Mouse (Mus musculus) liver, embryonic 12.5 days (tissue): ENCODE data around the gene Abt1. TPM values are rescaled to one million over a fixed set of nuclear protein-coding genes. Genes with fewer than 3 reads are reported as not detected.
"Not testable (repeated sequence)": the region's sequence is repeated elsewhere in the genome, so short reads cannot be mapped to it uniquely, and the experiment has no call there.

Source experiments
- ATAC-seq: fragments of 200-750 bp; cut with Nextera tagmentation; 2 replicates; pipeline ENCODE4 v1.8.0; 2017; ENCODE audit warnings: moderate number of reproducible peaks, mild to moderate bottlenecking, moderate library complexity
- H3K27ac ChIP-seq: fragments of 300-500 bp; sonication (generic); 2 replicates; pipeline ENCODE4 v1.5.1; 2016; ENCODE audit warnings: mild to moderate bottlenecking
- H3K27me3 ChIP-seq: fragments of 300-500 bp; sonication (generic); replicated peaks from 2 replicates; pipeline ENCODE4 v1.6.1; 2016; ENCODE audit warnings: mild to moderate bottlenecking, moderate library complexity
- H3K36me3 ChIP-seq: fragments of 300-500 bp; sonication (generic); 2 replicates; pipeline ENCODE4 v1.6.1; 2016; ENCODE audit warnings: mild to moderate bottlenecking, moderate library complexity
- H3K4me1 ChIP-seq: fragments of 300-500 bp; sonication (generic); 2 replicates; pipeline ENCODE4 v1.6.1; 2016
- H3K4me2 ChIP-seq: fragments of 300-500 bp; sonication (generic); 2 replicates; pipeline ENCODE4 v1.6.1; 2016; ENCODE audit warnings: mild to moderate bottlenecking, moderate library complexity
- H3K4me3 ChIP-seq: fragments of 300-500 bp; sonication (generic); 2 replicates; pipeline ENCODE4 v1.5.1; 2016; ENCODE audit warnings: mild to moderate bottlenecking, moderate library complexity
- H3K9ac ChIP-seq: fragments of 300-500 bp; sonication (generic); 2 replicates; pipeline ENCODE4 v1.6.1; 2016; ENCODE audit warnings: mild to moderate bottlenecking, moderate library complexity
- H3K9me3 ChIP-seq: fragments of 300-500 bp; sonication (generic); replicated peaks from 2 replicates; pipeline ENCODE4 v1.6.1; 2016; ENCODE audit warnings: mild to moderate bottlenecking, moderate library complexity
- WGBS: fragments of 180-500 bp; shearing (Covaris S2); methylation state at CpG from one replicate; pipeline ENCODE4 v1.1.7; 2016; ENCODE audit not compliant: insufficient replicate concordance; 5-methylcytosine and 5-hydroxymethylcytosine counted together
- polyA plus RNA-seq: library from polyadenylated mRNA; unstranded; fragments of >200 nt; fragmentation: Nextera tagmentation; extraction: Ambion mirVana; gene quantifications from 2 replicates; pipeline ENCODE4 v1.2.1, GENCODE M21; 2016

The Abt1 gene
- polyA plus RNA-seq, 1 experiment from 2014 or later, result 9.6 TPM

GRCm38 (mm10) chr13:23411311-23412210 is 12.1 kb downstream of the Abt1 start:
- H3K9ac ChIP-seq, result peak overlapping the region; percentile 62

DNA sequence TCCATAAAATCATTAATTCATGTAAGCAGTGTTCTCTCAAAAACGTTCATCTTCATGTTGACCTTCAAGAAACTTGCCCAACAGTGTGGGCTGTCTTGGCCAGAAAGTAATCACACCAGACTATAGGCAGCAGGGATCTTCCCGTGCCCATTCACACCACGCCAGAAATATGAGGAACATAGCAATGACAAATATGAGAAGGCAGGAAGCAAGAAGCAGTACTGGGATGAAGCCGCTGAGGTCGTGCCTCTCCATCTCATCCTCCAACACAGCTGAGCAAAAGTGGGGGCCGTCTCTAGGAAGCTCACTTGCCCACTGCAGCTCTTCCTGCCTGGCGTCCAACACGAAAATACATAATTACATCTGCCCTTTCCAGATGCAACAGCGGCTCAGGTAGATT is 13.0 kb downstream of the Abt1 start:
- Histone ChIP-seq H3K27ac (no peak overlapping the region), H3K9ac (no peak overlapping the region), H3K36me3 (no peaks in the 10 kb centered on the region), H3K27me3 (peaks cover 16% of the 10 kb centered on the region), H3K4me3 (no peak overlapping the region), H3K9me3 (no peaks in the 10 kb centered on the region), H3K4me1 (peaks cover 28% of the 10 kb centered on the region), H3K4me2 (no peak overlapping the region)
- ATAC-seq, result no peak
- WGBS, result 58% methylated on average over 9 of the region's 9 CpGs

More at GRCm38 (mm10) chr13:23411311-23412210, 12.1 kb downstream of the Abt1 start:
- peaks cover 16% of the 10 kb centered on the region for H3K27me3 ChIP-seq
- H3K4me3 ChIP-seq, result peak overlapping the region; percentile 62
- H3K36me3 ChIP-seq, result no peaks in the 10 kb centered on the region
- H3K27ac ChIP-seq, result no peak overlapping the region
- H3K9me3 ChIP-seq, result no peaks in the 10 kb centered on the region
- H3K4me1 ChIP-seq, result peaks cover 28% of the 10 kb centered on the region
- WGBS, result 4% methylated on average over 29 of the region's 29 CpGs
- H3K4me2 ChIP-seq, result peak overlapping the region; percentile 78
- peak; percentile 59 for ATAC-seq

GRCm38 (mm10) chr13:23402626-23403025 is 21.0 kb downstream of the Abt1 start:
- Histone ChIP-seq H3K36me3 (no peaks in the 10 kb centered on the region), H3K4me2 (peak overlapping the region; percentile 94), H3K9ac (peak overlapping the region; percentile 69), H3K27ac (no peak overlapping the region), H3K9me3 (no peaks in the 10 kb centered on the region), H3K4me3 (peak overlapping the region; percentile 64), H3K4me1 (peaks cover 23% of the 10 kb centered on the region), H3K27me3 (peaks cover 12% of the 10 kb centered on the region)
- 0 out of 2 replicates have a peak, but pooled peaks have one; percentile 42 for ATAC-seq
- 3% methylated on average over 2 of the region's 2 CpGs for WGBS

- Histone ChIP-seq H3K27ac (peak overlapping the region; percentile 54), H3K4me2 (peak overlapping the region; percentile 94), H3K9me3 (no peaks in the 10 kb centered on the region), H3K27me3 (peaks cover 19% of the 10 kb centered on the region), H3K36me3 (no peaks in the 10 kb centered on the region), H3K4me1 (peaks cover 23% of the 10 kb centered on the region), H3K9ac (peak overlapping the region; percentile 69), H3K4me3 (peak overlapping the region; percentile 64)
- ATAC-seq, result peak; percentile 70
- 1% methylated on average over 19 of the region's 19 CpGs for WGBS
These were observed 21.8 kb downstream of the Abt1 start for GRCm38 (mm10) chr13:23401683-23402527.

GRCm38 (mm10) chr13:23400771-23401682 is 22.6 kb downstream of the Abt1 start:
- Histone ChIP-seq H3K4me2 (peak overlapping the region; percentile 94), H3K4me1 (peaks cover 23% of the 10 kb centered on the region), H3K36me3 (no peaks in the 10 kb centered on the region), H3K9me3 (no peaks in the 10 kb centered on the region), H3K4me3 (peak overlapping the region; percentile 64), H3K27me3 (peaks cover 25% of the 10 kb centered on the region), H3K9ac (peak overlapping the region; percentile 44; the same call in 1 of the 2 replicates), H3K27ac (no peak overlapping the region)
- 2% methylated on average over 24 of the region's 24 CpGs for WGBS
- peak; percentile 53; the same call in 1 of the 2 replicates for ATAC-seq

DNA sequence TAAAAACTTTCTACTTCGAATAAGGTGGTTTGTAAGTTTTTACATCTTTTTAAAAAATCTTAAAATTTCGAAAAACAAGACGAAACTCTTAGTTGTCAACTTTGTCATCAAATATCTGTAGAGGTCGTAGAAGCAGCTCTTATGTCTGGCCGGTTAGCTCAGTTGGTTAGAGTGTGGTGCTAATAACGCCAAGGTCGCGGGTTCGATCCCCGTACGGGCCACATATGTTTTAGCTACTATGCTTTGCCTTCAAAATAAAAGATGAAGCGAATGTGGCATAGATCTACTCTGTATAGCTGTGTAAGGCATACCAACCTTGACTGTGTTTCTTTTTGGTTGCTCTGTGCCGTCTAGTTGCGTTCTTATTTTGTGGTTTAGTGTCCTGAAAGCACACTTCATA is 26.8 kb downstream of the Abt1 start:
- peaks cover 54% of the 10 kb centered on the region for H3K27me3 ChIP-seq

GRCm38 (mm10) chr13:23396246-23396703 is 27.4 kb downstream of the Abt1 start:
- peaks cover 54% of the 10 kb centered on the region for H3K27me3 ChIP-seq
- H3K4me2 ChIP-seq, result peak overlapping the region; percentile 80
- ATAC-seq, result peak; percentile 31; the same call in 1 of the 2 replicates
- H3K4me1 ChIP-seq, result peaks cover 8% of the 10 kb centered on the region; the same call in 1 of the 2 replicates
- no peaks in the 10 kb centered on the region for H3K9me3 ChIP-seq
- H3K9ac ChIP-seq, result peak overlapping the region; percentile 49
- WGBS, result under 1% methylated on average over 31 of the region's 31 CpGs
- no peaks in the 10 kb centered on the region for H3K36me3 ChIP-seq
- no peak overlapping the region for H3K27ac ChIP-seq
- H3K4me3 ChIP-seq, result peak overlapping the region; percentile 61

More for the DNA sequence above, 26.8 kb downstream of the Abt1 start:
- peak overlapping the region; percentile 61 for H3K4me3 ChIP-seq
- peaks cover 14% of the 10 kb centered on the region for H3K4me1 ChIP-seq
- H3K9me3 ChIP-seq, H3K27ac ChIP-seq, H3K36me3 ChIP-seq, H3K9ac ChIP-seq: not testable (repeated sequence)
- H3K4me2 ChIP-seq, result peak overlapping the region; percentile 80
- 3% methylated on average over 14 of the region's 14 CpGs for WGBS
- ATAC-seq, result peak; percentile 63; the same call in 1 of the 2 replicates

DNA sequence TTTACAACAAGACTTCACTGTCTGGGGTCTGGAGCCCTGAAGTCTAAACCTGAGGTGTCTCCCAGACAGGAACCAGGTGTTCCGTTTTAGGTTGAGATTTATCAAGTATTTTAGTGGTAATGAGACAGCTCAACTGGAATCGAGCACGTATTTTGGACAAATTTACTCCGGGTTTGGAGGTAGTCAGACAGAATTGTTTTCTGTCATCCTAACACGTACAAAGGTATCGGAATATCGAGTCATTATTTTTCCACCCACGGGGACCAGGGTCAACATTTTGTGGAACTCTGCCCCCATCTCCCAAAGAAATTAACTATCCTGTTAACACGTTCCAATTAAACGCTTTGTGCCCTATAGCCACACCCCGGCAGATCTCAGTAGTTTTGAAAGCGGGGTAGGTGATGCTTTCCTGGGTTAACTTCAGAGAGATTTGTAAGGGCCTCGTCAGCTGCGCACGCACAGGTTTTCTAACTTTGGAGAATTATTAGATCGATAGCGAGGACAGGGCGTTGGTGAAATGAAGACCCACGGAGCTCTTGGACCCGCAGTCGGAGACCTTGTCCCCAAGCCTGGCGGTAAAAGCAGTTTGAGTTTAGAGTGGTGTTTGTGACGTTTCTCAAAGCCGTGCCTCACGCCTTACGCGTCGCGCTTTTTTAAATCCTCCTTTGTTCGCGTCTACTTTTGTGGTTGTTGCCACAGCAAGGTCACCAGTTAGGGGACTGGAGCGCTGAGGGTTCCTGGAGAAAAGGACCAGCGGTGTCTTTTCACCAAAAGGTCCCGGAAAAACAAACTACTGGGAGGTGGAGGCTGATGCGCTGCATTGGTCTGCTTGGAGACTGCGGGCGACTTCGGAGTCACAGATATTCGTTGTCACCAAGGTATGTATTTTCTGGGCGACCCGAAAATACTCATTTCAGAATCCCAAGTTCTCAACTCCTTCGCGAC is 28.1 kb downstream of the Abt1 start:
- no peaks in the 10 kb centered on the region for H3K9me3 ChIP-seq
- no peak for ATAC-seq
- peak overlapping the region; percentile 80 for H3K4me2 ChIP-seq
- H3K4me3 ChIP-seq, result peak overlapping the region; percentile 61
- H3K9ac ChIP-seq, result peak overlapping the region; percentile 49
- no peak overlapping the region for H3K27ac ChIP-seq
- no peaks in the 10 kb centered on the region for H3K36me3 ChIP-seq
- H3K27me3 ChIP-seq, result peaks cover 54% of the 10 kb centered on the region
- H3K4me1 ChIP-seq, result 0 out of 2 replicates have a peak, but pooled peaks cover 4% of the 10 kb centered on the region
- WGBS, result 4% methylated on average over 43 of the region's 43 CpGs

- ATAC-seq, result no peak
- 37% methylated on average over 1 of the region's 1 CpGs for WGBS
- H3K27me3 ChIP-seq, result no peaks in the 10 kb centered on the region; the same call in 1 of the 2 replicates
These were observed 36.1 kb downstream of the Abt1 start for GRCm38 (mm10) chr13:23387548-23387947.

GRCm38 (mm10) chr13:23383127-23383526 is 40.5 kb downstream of the Abt1 start:
- no peak for ATAC-seq
- 31% methylated on average over 1 of the region's 1 CpGs for WGBS
- Histone ChIP-seq H3K4me1 (no peaks in the 10 kb centered on the region), H3K4me2 (no peak overlapping the region), H3K9me3 (no peaks in the 10 kb centered on the region), H3K4me3 (no peak overlapping the region), H3K9ac (no peak overlapping the region), H3K36me3 (no peaks in the 10 kb centered on the region), H3K27me3 (no peaks in the 10 kb centered on the region), H3K27ac (no peak overlapping the region)

More at GRCm38 (mm10) chr13:23387548-23387947, 36.1 kb downstream of the Abt1 start:
- no peak overlapping the region for H3K9ac ChIP-seq
- no peaks in the 10 kb centered on the region for H3K4me1 ChIP-seq
- H3K27ac ChIP-seq, result no peak overlapping the region
- no peak overlapping the region for H3K4me2 ChIP-seq
- no peaks in the 10 kb centered on the region for H3K9me3 ChIP-seq
- H3K36me3 ChIP-seq, result no peaks in the 10 kb centered on the region
- no peak overlapping the region for H3K4me3 ChIP-seq
